Mouse (Mus musculus) limb, embryonic 10.5 days (tissue): ENCODE measurements around the gene Mrm2. TPM values are rescaled to one million over a fixed set of nuclear protein-coding genes. Genes with fewer than 3 reads are reported as not detected.

Experiments
- DNase-seq: peaks from one replicate; pipeline ENCODE4 v3.0.0-alpha.2; 2017; ENCODE audit warnings: low spot score
- H3K27ac ChIP-seq: fragments of 300-500 bp; sonication (generic); 2 replicates; pipeline ENCODE4 v1.5.1; 2016; ENCODE audit warnings: mild to moderate bottlenecking
- H3K27me3 ChIP-seq: fragments of 300-500 bp; sonication (generic); 2 replicates; pipeline ENCODE4 v1.6.1; 2016; ENCODE audit warnings: low read depth, mild to moderate bottlenecking; ENCODE audit not compliant: poor library complexity, severe bottlenecking
- H3K36me3 ChIP-seq: fragments of 300-500 bp; sonication (generic); 2 replicates; pipeline ENCODE4 v1.6.1; 2016; ENCODE audit warnings: mild to moderate bottlenecking, moderate library complexity
- H3K4me1 ChIP-seq: fragments of 300-500 bp; sonication (generic); 2 replicates; pipeline ENCODE4 v1.6.1; 2016
- H3K4me3 ChIP-seq: fragments of 300-500 bp; sonication (generic); 2 replicates; pipeline ENCODE4 v1.5.1; 2016; ENCODE audit warnings: mild to moderate bottlenecking, moderate library complexity
- H3K9me3 ChIP-seq: fragments of 300-500 bp; sonication (generic); replicated peaks from 2 replicates; pipeline ENCODE4 v1.6.1; 2016; ENCODE audit warnings: mild to moderate bottlenecking
- WGBS: fragments of 180-500 bp; shearing (Covaris S2); methylation state at CpG from one replicate; pipeline ENCODE4 v1.1.7; 2016; 5-methylcytosine and 5-hydroxymethylcytosine counted together
- polyA plus RNA-seq: library from polyadenylated mRNA; unstranded; fragments of >200 nt; fragmentation: Nextera tagmentation; extraction: Ambion mirVana; gene quantifications from 2 replicates; pipeline ENCODE4 v1.2.1, GENCODE M21; 2016

Mrm2 gene
- polyA plus RNA-seq, 1 experiment from 2014 or later, result 22.2 TPM

GRCm38 (mm10) chr5:140364415-140364814 lies 32.7 kb upstream of the Mrm2 start:
- Histone ChIP-seq H3K4me3 (no peak overlapping the region), H3K27ac (no peak overlapping the region), H3K4me1 (no peaks in the 10 kb centered on the region), H3K36me3 (peaks cover 34% of the 10 kb centered on the region), H3K27me3 (no peaks in the 10 kb centered on the region), H3K9me3 (no peaks in the 10 kb centered on the region)
- DNase-seq, result no peak
- 92% methylated on average over 5 of the region's 5 CpGs for WGBS

- Histone ChIP-seq H3K36me3 (peaks cover 59% of the 10 kb centered on the region), H3K27ac (no peak overlapping the region), H3K9me3 (no peaks in the 10 kb centered on the region), H3K27me3 (no peaks in the 10 kb centered on the region), H3K4me3 (no peak overlapping the region), H3K4me1 (no peaks in the 10 kb centered on the region)
- no peak for DNase-seq
- 79% methylated on average over 14 of the region's 14 CpGs for WGBS
Measured at GRCm38 (mm10) chr5:140359930-140360674, 28.4 kb upstream of the Mrm2 start.

DNA sequence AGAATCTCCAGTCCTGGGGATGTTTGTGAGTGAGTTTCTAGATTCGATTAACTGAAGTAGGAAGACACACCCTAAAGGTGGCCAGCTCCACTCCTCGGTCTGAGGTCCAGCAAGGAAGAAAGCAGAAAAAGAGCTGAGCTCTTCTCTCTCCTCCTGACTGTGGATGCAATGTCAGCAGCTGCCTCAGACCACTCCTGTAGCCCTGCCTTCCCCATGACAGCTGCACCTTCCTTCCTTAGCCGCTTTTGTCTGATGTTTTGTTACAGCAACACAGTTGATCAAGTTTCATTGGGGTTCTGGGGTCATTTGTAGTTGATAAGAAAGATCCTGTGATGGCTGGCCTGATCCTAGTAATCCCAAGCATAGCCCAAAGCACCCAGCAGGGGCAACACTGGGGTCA lies 25.8 kb upstream of the Mrm2 start:
- H3K4me1 ChIP-seq, result no peaks in the 10 kb centered on the region
- H3K9me3 ChIP-seq, result no peaks in the 10 kb centered on the region
- H3K36me3 ChIP-seq, result peaks cover 74% of the 10 kb centered on the region
- H3K27ac ChIP-seq, result no peak overlapping the region
- H3K4me3 ChIP-seq, result no peak overlapping the region
- DNase-seq, result no peak
- 88% methylated on average over 3 of the region's 3 CpGs for WGBS
- H3K27me3 ChIP-seq, result no peaks in the 10 kb centered on the region

DNA sequence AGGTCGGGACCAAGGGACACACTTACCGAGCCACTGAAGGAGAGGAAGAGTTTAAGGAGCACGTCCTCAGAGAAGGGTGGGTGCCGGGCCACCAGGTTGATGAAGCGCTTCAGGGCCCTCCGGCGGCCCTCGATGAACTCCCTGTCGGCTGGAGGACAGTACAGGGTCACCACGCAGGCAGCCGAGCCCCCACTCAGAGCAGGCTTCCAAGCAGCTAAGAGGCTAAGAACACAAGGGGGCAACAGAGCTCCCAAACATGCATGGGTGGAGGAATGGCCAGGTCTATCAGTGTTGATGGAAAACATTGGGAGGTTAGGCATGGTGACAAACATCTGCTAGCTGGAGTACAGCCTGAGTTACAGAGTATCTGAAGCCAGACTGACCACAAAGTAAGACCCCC lies 24.2 kb upstream of the Mrm2 start:
- Histone ChIP-seq H3K27ac (no peak overlapping the region), H3K4me1 (no peaks in the 10 kb centered on the region), H3K9me3 (no peaks in the 10 kb centered on the region), H3K27me3 (no peaks in the 10 kb centered on the region), H3K4me3 (no peak overlapping the region), H3K36me3 (peaks cover 87% of the 10 kb centered on the region)
- DNase-seq, result no peak
- 88% methylated on average over 11 of the region's 11 CpGs for WGBS

GRCm38 (mm10) chr5:140352352-140352751 lies 20.7 kb upstream of the Mrm2 start:
- H3K27ac ChIP-seq, result no peak overlapping the region
- peaks cover 89% of the 10 kb centered on the region for H3K36me3 ChIP-seq
- no peaks in the 10 kb centered on the region for H3K4me1 ChIP-seq
- no peak for DNase-seq
- no peaks in the 10 kb centered on the region for H3K9me3 ChIP-seq
- H3K27me3 ChIP-seq, result no peaks in the 10 kb centered on the region
- 91% methylated on average over 6 of the region's 6 CpGs for WGBS
- H3K4me3 ChIP-seq, result no peak overlapping the region

GRCm38 (mm10) chr5:140350731-140351497 lies 19.2 kb upstream of the Mrm2 start:
- H3K9me3 ChIP-seq, result no peaks in the 10 kb centered on the region
- H3K4me3 ChIP-seq, result no peak overlapping the region
- 94% methylated on average over 8 of the region's 8 CpGs for WGBS
- 0 out of 2 replicates have a peak, but pooled peaks cover 3% of the 10 kb centered on the region for H3K4me1 ChIP-seq
- H3K36me3 ChIP-seq, result peaks cover 89% of the 10 kb centered on the region
- no peak overlapping the region for H3K27ac ChIP-seq
- DNase-seq, result no peak
- no peaks in the 10 kb centered on the region for H3K27me3 ChIP-seq

DNA sequence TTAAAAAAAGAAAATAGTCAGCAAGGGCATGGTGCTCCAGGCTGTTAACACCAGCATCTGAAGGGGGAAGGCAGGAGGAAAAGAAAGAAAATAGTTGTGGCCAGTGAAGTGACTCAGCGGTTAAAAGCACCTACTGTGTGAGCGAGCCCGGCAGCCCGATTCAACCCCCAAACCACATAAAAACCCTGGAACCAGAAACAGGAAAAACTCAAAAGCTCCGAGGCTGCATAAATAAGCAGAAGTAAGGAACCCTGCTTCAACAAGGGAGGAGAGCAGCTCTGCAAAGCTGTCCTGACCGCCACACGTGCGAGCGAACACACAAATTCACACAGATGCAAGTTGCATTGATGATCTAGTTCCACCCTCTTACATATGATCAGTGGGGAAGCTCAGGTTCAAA lies 18.2 kb upstream of the Mrm2 start:
- Histone ChIP-seq H3K9me3 (no peaks in the 10 kb centered on the region), H3K27me3 (no peaks in the 10 kb centered on the region), H3K4me3 (no peak overlapping the region), H3K27ac (no peak overlapping the region), H3K36me3 (peaks cover 89% of the 10 kb centered on the region), H3K4me1 (0 out of 2 replicates have a peak, but pooled peaks cover 3% of the 10 kb centered on the region)
- no peak for DNase-seq
- WGBS, result 94% methylated on average over 9 of the region's 9 CpGs

DNA sequence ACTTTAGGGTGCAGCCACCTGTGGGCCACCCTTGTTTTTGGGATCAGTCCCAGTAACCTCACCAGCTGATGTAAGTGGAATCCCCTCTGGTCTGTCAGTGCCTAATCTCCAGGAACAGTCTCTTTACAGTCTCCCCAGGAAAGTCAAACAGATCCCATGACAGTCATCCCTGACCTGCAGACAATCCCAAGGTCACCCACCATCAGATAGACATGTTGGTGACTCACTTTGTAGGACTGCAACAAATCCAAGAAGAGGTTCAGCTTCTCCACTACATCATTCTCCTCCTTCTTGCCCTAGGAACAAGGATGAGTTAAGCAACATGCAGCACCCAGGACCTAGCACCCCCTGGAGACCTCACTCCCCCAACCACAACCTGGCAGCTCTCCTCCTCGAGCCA lies 14.4 kb upstream of the Mrm2 start:
- DNase-seq, result no peak
- 0 out of 2 replicates have a peak, but pooled peaks cover 3% of the 10 kb centered on the region for H3K4me1 ChIP-seq
- peaks cover 84% of the 10 kb centered on the region for H3K36me3 ChIP-seq
- H3K27me3 ChIP-seq, result no peaks in the 10 kb centered on the region
- H3K4me3 ChIP-seq, result no peak overlapping the region
- H3K9me3 ChIP-seq, result no peaks in the 10 kb centered on the region
- WGBS, result 92% methylated on average over 1 of the region's 1 CpGs
- no peak overlapping the region for H3K27ac ChIP-seq

- Histone ChIP-seq H3K36me3 (peaks cover 85% of the 10 kb centered on the region), H3K9me3 (no peaks in the 10 kb centered on the region), H3K27ac (no peak overlapping the region), H3K27me3 (no peaks in the 10 kb centered on the region), H3K4me3 (no peak overlapping the region), H3K4me1 (0 out of 2 replicates have a peak, but pooled peaks cover 5% of the 10 kb centered on the region)
- no peak for DNase-seq
- 92% methylated on average over 4 of the region's 4 CpGs for WGBS
Measured at GRCm38 (mm10) chr5:140345244-140345643, 13.5 kb upstream of the Mrm2 start.

GRCm38 (mm10) chr5:140342880-140343279 lies 11.2 kb upstream of the Mrm2 start:
- Histone ChIP-seq H3K36me3 (peaks cover 95% of the 10 kb centered on the region), H3K27me3 (no peaks in the 10 kb centered on the region), H3K27ac (no peak overlapping the region), H3K4me1 (0 out of 2 replicates have a peak, but pooled peaks cover 7% of the 10 kb centered on the region), H3K9me3 (no peaks in the 10 kb centered on the region), H3K4me3 (no peak overlapping the region)
- 94% methylated on average over 4 of the region's 4 CpGs for WGBS
- DNase-seq, result no peak

DNA sequence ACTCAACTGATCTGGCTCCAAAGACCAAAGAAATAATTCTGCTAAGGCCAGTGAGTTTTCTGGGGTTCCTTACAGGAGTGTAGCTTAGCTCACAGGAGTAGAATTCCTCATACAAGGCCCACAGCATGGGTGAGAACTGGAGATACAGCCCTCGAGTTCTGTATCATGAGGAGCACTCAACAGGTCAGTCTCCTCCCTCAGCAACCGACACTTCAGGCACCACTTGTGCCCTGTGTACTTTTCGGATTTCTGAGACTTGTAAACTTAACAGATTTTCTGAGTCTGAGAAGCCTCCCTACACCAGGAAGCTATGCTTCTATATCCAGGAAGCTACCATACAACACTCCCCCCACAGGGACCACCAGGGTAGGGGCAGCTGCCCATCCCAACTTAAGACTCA lies 8.1 kb upstream of the Mrm2 start:
- Histone ChIP-seq H3K4me3 (no peak overlapping the region), H3K27me3 (no peaks in the 10 kb centered on the region), H3K36me3 (peaks cover 88% of the 10 kb centered on the region), H3K4me1 (0 out of 2 replicates have a peak, but pooled peaks cover 4% of the 10 kb centered on the region), H3K9me3 (no peaks in the 10 kb centered on the region), H3K27ac (no peak overlapping the region)
- WGBS, result 90% methylated on average over 3 of the region's 3 CpGs
- no peak for DNase-seq

DNA sequence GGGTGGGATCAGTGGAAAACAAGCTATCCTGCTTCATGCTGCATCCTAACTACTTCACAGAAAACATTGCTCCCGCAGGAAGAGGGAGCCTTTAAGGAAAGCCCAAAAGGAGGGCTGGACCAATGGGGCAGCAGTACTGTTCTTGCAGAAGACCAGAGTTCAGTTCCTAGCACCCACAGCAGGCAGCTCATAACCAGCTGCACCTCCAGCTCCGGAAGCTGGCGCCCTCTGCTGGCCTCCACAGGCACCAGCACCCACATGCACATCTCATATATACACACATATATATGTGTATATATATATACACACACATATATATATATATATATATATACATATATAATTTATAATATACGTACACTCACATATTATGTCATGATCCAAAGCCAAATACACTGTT lies 7.1 kb upstream of the Mrm2 start:
- WGBS, result 95% methylated on average over 4 of the region's 4 CpGs
- H3K27ac ChIP-seq, result no peak overlapping the region
- H3K4me3 ChIP-seq, result no peak overlapping the region
- H3K36me3 ChIP-seq, result peaks cover 77% of the 10 kb centered on the region
- no peak for DNase-seq
- 0 out of 2 replicates have a peak, but pooled peaks cover 4% of the 10 kb centered on the region for H3K4me1 ChIP-seq
- H3K9me3 ChIP-seq, result no peaks in the 10 kb centered on the region
- H3K27me3 ChIP-seq, result no peaks in the 10 kb centered on the region

DNA sequence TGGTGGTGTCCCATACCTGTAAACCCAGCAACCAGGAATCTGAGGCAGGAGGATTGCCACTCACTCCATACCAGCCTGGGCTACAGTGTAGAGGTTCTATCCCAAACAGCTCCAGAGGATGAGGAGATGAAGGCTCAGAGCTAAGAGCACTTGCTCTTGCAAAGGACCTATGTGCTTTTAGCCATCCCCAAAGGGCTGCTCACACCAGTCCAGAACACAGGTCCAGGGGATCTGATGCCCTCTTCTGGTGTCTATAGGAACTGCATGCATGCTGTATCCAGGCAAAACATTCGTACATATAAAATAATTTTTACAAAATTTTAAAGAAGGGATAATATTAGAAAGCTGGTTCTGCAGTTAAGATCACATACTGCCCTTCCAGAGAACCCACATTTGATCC lies 5.0 kb upstream of the Mrm2 start:
- WGBS, result 80% methylated on average over 1 of the region's 1 CpGs
- no peak overlapping the region for H3K27ac ChIP-seq
- no peaks in the 10 kb centered on the region for H3K9me3 ChIP-seq
- no peaks in the 10 kb centered on the region for H3K27me3 ChIP-seq
- H3K36me3 ChIP-seq, result peaks cover 61% of the 10 kb centered on the region
- peaks cover 14% of the 10 kb centered on the region; the same call in 1 of the 2 replicates for H3K4me1 ChIP-seq
- H3K4me3 ChIP-seq, result no peak overlapping the region
- DNase-seq, result peak; percentile 39
